Mouse (Mus musculus) C2C12 (cell line): ENCODE data around the gene Sfi1. TPM values are rescaled to one million over a fixed set of nuclear protein-coding genes. Genes with fewer than 3 reads are reported as not detected.

Source experiments
- H3K27me3 ChIP-seq: one replicate; pipeline ENCODE4 v1.6.1; 2011; ENCODE audit not compliant: control insufficient read depth, insufficient read depth, insufficient read length
- H3K36me3 ChIP-seq: one replicate; pipeline ENCODE4 v1.6.1; 2011; ENCODE audit not compliant: control insufficient read depth, insufficient read depth
- H3K4me3 ChIP-seq: one replicate; pipeline ENCODE4 v1.5.1; 2011; ENCODE audit warnings: mild to moderate bottlenecking, control low read depth; ENCODE audit not compliant: poor library complexity, insufficient read depth, severe bottlenecking
- H3K79me2 ChIP-seq: one replicate; pipeline ENCODE4 v1.6.1; 2011; ENCODE audit not compliant: control insufficient read depth, insufficient read depth
- H3K79me3 ChIP-seq: one replicate; pipeline ENCODE4 v1.6.1; 2011; ENCODE audit warnings: low read depth, control low read depth
- H3ac ChIP-seq: one replicate; pipeline ENCODE3; 2011; ENCODE audit warnings: low read depth; ENCODE audit not compliant: control insufficient read depth, insufficient read length
- CEBPB ChIP-seq: IDR thresholded peaks from one replicate; pipeline ENCODE4 v1.6.1; 2011; ENCODE audit warnings: low read depth, mild to moderate bottlenecking, control low read depth, moderate library complexity
- CTCF ChIP-seq: IDR thresholded peaks from one replicate; pipeline ENCODE4 v1.5.1; 2011; ENCODE audit not compliant: control insufficient read depth, insufficient read depth, insufficient read length
- FOSL1 ChIP-seq: IDR thresholded peaks from one replicate; pipeline ENCODE4 v1.8.0; 2011; ENCODE audit warnings: mild to moderate bottlenecking, low read length; ENCODE audit not compliant: poor library complexity, insufficient read depth, severe bottlenecking
- MAX ChIP-seq: IDR thresholded peaks from one replicate; pipeline ENCODE4 v1.6.1; 2011; ENCODE audit warnings: mild to moderate bottlenecking, control low read depth
- MYOD1 ChIP-seq: IDR thresholded peaks from one replicate; pipeline ENCODE4 v1.6.1; 2011; ENCODE audit warnings: low read depth; ENCODE audit not compliant: control insufficient read depth, insufficient read length
- MYOG ChIP-seq: IDR thresholded peaks from one replicate; pipeline ENCODE4 v1.6.1; 2011; ENCODE audit not compliant: control insufficient read depth, insufficient read length; ENCODE audit errors: extremely low read depth
- USF1 ChIP-seq: IDR thresholded peaks from one replicate; pipeline ENCODE4 v1.6.1; 2011; ENCODE audit warnings: low read depth, mild to moderate bottlenecking, control low read depth, moderate library complexity
- polyA plus RNA-seq: library from polyadenylated mRNA; unstranded; fragments of >200 nt; fragmentation: generic; extraction: Trizol; gene quantifications from one replicate; pipeline ENCODE4 v1.2.1, GENCODE M21; 2012; ENCODE audit warnings: missing spikeins

Sfi1 gene
- polyA plus RNA-seq, 1 experiment: 3.4 TPM

DNA sequence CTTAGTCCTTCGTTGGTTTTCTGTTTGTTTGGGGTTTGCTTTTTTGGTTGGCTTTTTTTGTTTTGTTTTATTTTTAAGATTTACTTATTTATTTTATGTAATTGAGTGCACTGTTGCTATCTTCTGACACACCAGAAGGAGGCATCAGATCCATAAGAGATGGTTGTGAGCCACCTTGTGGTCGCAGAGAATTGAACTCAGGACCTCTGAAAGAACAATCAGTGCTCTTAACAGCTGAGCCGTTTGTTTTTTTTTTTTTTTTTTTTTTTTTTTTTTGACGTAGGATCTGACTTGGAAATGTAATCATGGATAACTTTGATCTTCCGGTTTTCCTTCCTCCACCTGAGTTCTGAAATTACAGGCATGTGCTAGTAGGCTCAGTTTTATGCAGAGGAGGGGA, 29.8 kb upstream of the Sfi1 start:
- Histone ChIP-seq H3K4me3 (no peak overlapping the region), H3K27me3 (no peaks in the 10 kb centered on the region), H3K79me3 (no peaks in the 10 kb centered on the region), H3ac (no peak overlapping the region), H3K36me3 (peaks cover 92% of the 10 kb centered on the region), H3K79me2 (peaks cover 16% of the 10 kb centered on the region)
- TF ChIP-seq CEBPB: no peak

- peaks cover 84% of the 10 kb centered on the region for H3K36me3 ChIP-seq
These were observed 19.3 kb upstream of the Sfi1 start for GRCm38 (mm10) chr11:3212526-3212925.

DNA sequence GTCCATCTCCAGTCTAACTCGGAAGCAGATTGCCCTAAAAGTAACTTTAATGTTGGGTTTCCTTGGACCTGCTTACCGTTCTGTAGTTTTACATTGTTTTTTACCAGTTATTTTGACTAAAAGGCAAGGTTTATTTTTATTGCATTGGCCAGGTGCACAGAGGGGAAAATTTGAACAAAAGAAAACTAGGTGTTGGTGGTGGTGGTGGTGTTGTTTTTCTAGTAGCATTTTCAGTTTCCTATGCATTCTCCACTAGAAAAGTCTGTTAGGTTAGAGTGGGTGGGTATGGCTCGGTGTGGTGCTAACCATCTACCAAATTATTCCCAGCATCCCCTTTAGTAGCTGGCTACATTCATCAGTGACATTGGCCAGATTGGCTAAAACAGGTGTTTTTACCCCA, 13.5 kb upstream of the Sfi1 start:
- Histone ChIP-seq H3K36me3 (peaks cover 66% of the 10 kb centered on the region), H3K79me2 (peaks cover 90% of the 10 kb centered on the region), H3K79me3 (peaks cover 86% of the 10 kb centered on the region), H3K27me3 (no peaks in the 10 kb centered on the region), H3ac (no peak overlapping the region), H3K4me3 (no peak overlapping the region)
- TF ChIP-seq MYOD1: no peak
- TF ChIP-seq USF1: no peak
- no peak for TF ChIP-seq MAX
- no peak for TF ChIP-seq FOSL1
- TF ChIP-seq CEBPB: no peak
- no peak for TF ChIP-seq CTCF
- no peak for TF ChIP-seq MYOG

More at GRCm38 (mm10) chr11:3212526-3212925, 19.3 kb upstream of the Sfi1 start:
- peaks cover 91% of the 10 kb centered on the region for H3K79me2 ChIP-seq
- no peak for TF ChIP-seq USF1
- no peaks in the 10 kb centered on the region for H3K27me3 ChIP-seq
- peaks cover 61% of the 10 kb centered on the region for H3K79me3 ChIP-seq
- H3ac ChIP-seq: no peak overlapping the region
- no peak overlapping the region for H3K4me3 ChIP-seq

DNA sequence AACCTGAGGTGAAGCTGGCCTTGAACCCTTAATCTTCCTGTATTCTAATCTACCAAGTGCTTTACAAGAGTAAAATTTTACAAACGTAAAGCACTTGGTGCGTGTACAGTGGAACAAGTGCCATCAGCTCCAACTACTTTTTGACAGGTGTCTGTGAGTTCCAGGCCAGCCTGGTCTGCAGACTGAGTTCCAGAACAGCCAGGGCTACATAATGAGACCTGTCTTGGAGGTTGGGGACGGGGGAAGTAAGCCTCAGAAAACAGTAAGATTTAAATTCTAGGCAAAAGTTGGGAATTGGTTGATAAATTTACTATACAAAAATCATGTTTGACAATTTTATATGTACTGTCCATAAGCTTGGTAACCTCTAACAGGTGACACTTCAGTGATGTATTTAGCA, 11.9 kb upstream of the Sfi1 start:
- H3K36me3 ChIP-seq: peaks cover 57% of the 10 kb centered on the region
- peaks cover 74% of the 10 kb centered on the region for H3K79me2 ChIP-seq
- no peak overlapping the region for H3K4me3 ChIP-seq
- no peak overlapping the region for H3ac ChIP-seq
- peaks cover 71% of the 10 kb centered on the region for H3K79me3 ChIP-seq
- TF ChIP-seq FOSL1: no peak
- no peak for TF ChIP-seq USF1
- no peak for TF ChIP-seq MYOD1
- TF ChIP-seq MYOG: no peak
- no peak for TF ChIP-seq CTCF
- TF ChIP-seq CEBPB: no peak
- TF ChIP-seq MAX: no peak
- no peaks in the 10 kb centered on the region for H3K27me3 ChIP-seq

DNA sequence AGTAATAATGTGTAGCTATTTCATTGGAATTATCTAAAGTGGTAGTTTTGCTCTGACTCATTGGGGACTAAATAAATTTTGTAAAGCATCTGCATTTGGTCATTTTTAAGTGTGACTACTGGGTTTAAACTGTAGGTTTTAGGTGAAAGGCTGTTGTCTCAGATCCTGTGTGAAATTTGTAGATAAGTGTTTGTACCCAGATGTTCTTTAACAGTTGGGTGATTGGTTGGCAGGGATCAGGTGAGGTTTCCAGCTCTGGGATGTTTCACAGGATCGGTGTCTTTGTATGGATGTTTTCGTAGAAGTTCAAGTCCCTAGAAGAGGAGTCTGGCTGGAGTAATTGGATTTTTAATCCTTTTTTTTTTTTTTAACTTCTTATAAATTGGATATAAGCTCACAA, 10.5 kb upstream of the Sfi1 start:
- peaks cover 43% of the 10 kb centered on the region for H3K36me3 ChIP-seq
- no peaks in the 10 kb centered on the region for H3K27me3 ChIP-seq
- H3K79me2 ChIP-seq: peaks cover 60% of the 10 kb centered on the region
- peak overlapping the region; percentile 44 for H3K4me3 ChIP-seq
- no peak overlapping the region for H3ac ChIP-seq
- TF ChIP-seq FOSL1 (no peak), MYOD1 (no peak), CEBPB (no peak), CTCF (no peak), MAX (no peak), MYOG (no peak), USF1 (no peak)
- peaks cover 56% of the 10 kb centered on the region for H3K79me3 ChIP-seq

DNA sequence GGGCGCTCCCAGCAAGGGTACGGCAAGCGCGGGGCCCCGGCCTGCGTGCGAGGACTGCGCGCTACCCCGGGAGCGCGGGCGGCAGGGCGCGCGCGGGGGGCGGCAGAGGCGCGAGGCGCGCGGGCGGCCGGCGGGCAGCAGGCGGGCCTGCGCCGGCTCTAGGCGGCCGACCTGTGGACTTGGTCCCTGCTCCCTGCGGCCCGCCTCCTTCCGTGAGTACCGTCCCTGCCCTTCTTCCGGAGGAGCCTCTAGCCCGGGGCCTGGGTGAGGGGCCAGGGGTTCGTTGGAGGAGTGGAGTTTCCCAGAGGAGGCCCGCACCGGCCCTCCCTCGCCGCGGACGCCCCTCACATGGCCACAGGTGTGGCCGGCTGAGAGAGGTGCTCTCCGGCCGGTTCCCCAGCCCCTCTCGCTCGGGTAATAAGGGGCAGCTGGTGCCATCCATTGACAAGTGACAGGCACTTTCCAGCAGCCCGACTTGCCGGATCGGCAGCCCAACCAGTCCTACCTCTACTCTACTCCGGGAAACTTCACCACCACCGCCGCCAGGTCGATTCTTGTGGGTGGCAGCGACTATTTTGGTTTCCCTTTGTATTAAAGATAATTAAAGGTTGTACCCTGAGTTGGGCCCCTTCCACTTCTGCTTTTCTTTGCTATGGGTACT, 9.6 kb upstream of the Sfi1 start:
- H3K79me3 ChIP-seq: peaks cover 48% of the 10 kb centered on the region
- no peak for TF ChIP-seq USF1
- TF ChIP-seq MYOG: no peak
- TF ChIP-seq CTCF: no peak
- no peak for TF ChIP-seq MYOD1
- no peak for TF ChIP-seq MAX
- TF ChIP-seq FOSL1: no peak
- no peak for TF ChIP-seq CEBPB
- H3ac ChIP-seq: peak overlapping the region; percentile 91
- peak overlapping the region; percentile 44 for H3K4me3 ChIP-seq
- H3K36me3 ChIP-seq: peaks cover 35% of the 10 kb centered on the region
- H3K27me3 ChIP-seq: no peaks in the 10 kb centered on the region
- H3K79me2 ChIP-seq: peaks cover 51% of the 10 kb centered on the region

DNA sequence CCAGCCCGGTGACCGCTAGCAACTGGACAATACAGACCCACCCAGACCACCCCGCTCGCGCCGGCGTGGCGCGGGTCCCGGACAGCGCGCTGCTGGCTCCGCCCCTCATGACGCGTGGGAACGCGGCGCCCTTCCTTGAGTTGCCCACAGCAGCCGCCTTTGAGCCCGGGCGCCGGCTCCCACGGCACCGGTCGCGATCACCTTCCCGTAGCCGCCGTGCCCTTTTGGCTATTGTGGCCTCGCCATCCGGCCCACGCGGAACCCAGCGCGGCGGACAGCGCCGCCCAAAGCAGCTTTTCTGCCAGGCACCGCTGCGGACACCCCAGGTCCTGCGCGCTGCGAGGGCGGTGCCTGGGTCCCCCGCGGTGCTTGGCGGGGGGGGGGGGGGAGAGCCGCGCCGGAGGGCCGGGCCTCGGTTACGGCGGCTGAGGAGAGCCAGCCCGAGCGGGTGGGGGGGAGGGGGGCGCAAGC, 9.0 kb upstream of the Sfi1 start, which contains the start of gene Eif4enif1:
Gene Eif4enif1 (plus strand): TSS at position 162 of the 471 bp plus-strand sequence.
- Histone ChIP-seq H3K79me3 (peaks cover 41% of the 10 kb centered on the region), H3K36me3 (peaks cover 29% of the 10 kb centered on the region), H3K79me2 (peaks cover 45% of the 10 kb centered on the region), H3K27me3 (no peaks in the 10 kb centered on the region), H3K4me3 (peak within 1 kb of the TSS; percentile 44), H3ac (peak within 1 kb of the TSS; percentile 91)
- TF ChIP-seq MAX (no peak), CTCF (no peak), CEBPB (no peak), MYOG (no peak), FOSL1 (no peak), USF1 (no peak), MYOD1 (no peak)
